Mouse (Mus musculus) heart, adult 2 months (tissue): ENCODE results near the gene Polg.

Experiments used
- CTCF ChIP-seq: fragments of 200-600 bp; IDR thresholded peaks from 2 replicates; pipeline ENCODE4 v1.8.1; 2022; ENCODE audit warnings: antibody characterized with exemption, mild to moderate bottlenecking, moderate library complexity
- EP300 ChIP-seq: fragments of 200-500 bp; IDR thresholded peaks from 2 replicates; pipeline ENCODE4 v1.6.1; 2011; ENCODE audit warnings: low read depth, low read length, control low read depth; ENCODE audit not compliant: insufficient read depth

GRCm38 (mm10) chr7:79493915-79494314 is 27.8 kb upstream of the Polg start:
- peak; percentile 80 for TF ChIP-seq CTCF
- no peak for TF ChIP-seq EP300
